Mouse (Mus musculus) heart, adult 2 months (tissue): Measurements from ENCODE around the gene Capn1. TPM values are rescaled to one million over a fixed set of nuclear protein-coding genes. Genes with fewer than 3 reads are reported as not detected.

Experiments used
- DNase-seq, 2 experiments: peaks; one replicate each; pipeline ENCODE4 v3.0.0; 2021
- H3K27ac ChIP-seq: fragments of 200-600 bp; 2 replicates; pipeline ENCODE4 v1.8.1; 2022
- H3K27me3 ChIP-seq: fragments of 200-500 bp; 2 replicates; pipeline ENCODE4 v1.6.1; 2012; ENCODE audit warnings: mild to moderate bottlenecking, low read length, inconsistent platforms, mixed read lengths; ENCODE audit not compliant: control insufficient read depth, insufficient read depth
- H3K36me3 ChIP-seq: fragments of 200-500 bp; 2 replicates; pipeline ENCODE4 v1.6.1; 2012; ENCODE audit warnings: low read length, inconsistent platforms; ENCODE audit not compliant: control insufficient read depth, insufficient read depth
- H3K4me1 ChIP-seq: fragments of 200-500 bp; 2 replicates; pipeline ENCODE4 v1.6.1; 2011; ENCODE audit warnings: low read length; ENCODE audit not compliant: control insufficient read depth, insufficient read depth
- H3K4me3 ChIP-seq: fragments of 200-600 bp; 2 replicates; pipeline ENCODE4 v1.8.1; 2022
- H3K79me2 ChIP-seq: fragments of 200-500 bp; replicated peaks from 2 replicates; pipeline ENCODE4 v1.6.1; 2012; ENCODE audit warnings: mild to moderate bottlenecking, inconsistent platforms, low read length, moderate library complexity, mixed read lengths; ENCODE audit not compliant: control insufficient read depth, insufficient read depth
- H3K9ac ChIP-seq: fragments of 200-500 bp; 2 replicates; pipeline ENCODE4 v1.6.1; 2012; ENCODE audit warnings: low read depth, mild to moderate bottlenecking, control low read depth, inconsistent platforms, low read length, mixed read lengths
- CTCF ChIP-seq: fragments of 200-600 bp; IDR thresholded peaks from 2 replicates; pipeline ENCODE4 v1.8.1; 2022; ENCODE audit warnings: antibody characterized with exemption, mild to moderate bottlenecking, moderate library complexity
- EP300 ChIP-seq: fragments of 200-500 bp; IDR thresholded peaks from 2 replicates; pipeline ENCODE4 v1.6.1; 2011; ENCODE audit warnings: low read depth, low read length, control low read depth; ENCODE audit not compliant: insufficient read depth
- POLR2A ChIP-seq: fragments of 200-500 bp; IDR thresholded peaks from 2 replicates; pipeline ENCODE4 v1.6.1; 2011; ENCODE audit warnings: mild to moderate bottlenecking, low read depth, low read length, control low read depth; ENCODE audit not compliant: insufficient read depth
- WGBS: fragments of 180-500 bp; shearing (Covaris S2); methylation state at CpG from one replicate; pipeline ENCODE4 v1.1.7; 2018; 5-methylcytosine and 5-hydroxymethylcytosine counted together
- intact Hi-C: fragments of 180-260 bp; cut with DNase I; formaldehyde crosslinking; loops from one replicate; pipeline ENCODE4 v1.15.1; 2025
- polyA plus RNA-seq: library from polyadenylated mRNA; depleted of rRNA; stranded (reverse); fragments of >200 nt; gene quantifications from 2 replicates; pipeline ENCODE4 v1.2.3, GENCODE M21; 2012
- total RNA-seq, 2 experiments: library from RNA; stranded (reverse); gene quantifications; 2 replicates each; pipeline ENCODE4 v1.2.3; 2021

Gene Capn1
- total and polyA plus RNA-seq, 3 experiments, result 21.5 to 26.8 (median 26.4) TPM

- no peaks in the 10 kb centered on the region for H3K27me3 ChIP-seq
- peak; percentile 68 to 78 for DNase-seq
- WGBS, result 11% methylated on average over 4 of the region's 4 CpGs
Observed at GRCm38 (mm10) chr19:5965280-5965679, 50.4 kb downstream of the Capn1 start.

GRCm38 (mm10) chr19:5964804-5965203 is 50.9 kb downstream of the Capn1 start:
- no peak overlapping the region for H3K27ac ChIP-seq
- no peaks in the 10 kb centered on the region; the same call in 1 of the 2 replicates for H3K79me2 ChIP-seq
- H3K27me3 ChIP-seq, result no peaks in the 10 kb centered on the region
- H3K36me3 ChIP-seq, result no peaks in the 10 kb centered on the region
- no peak overlapping the region for H3K4me3 ChIP-seq
- H3K9ac ChIP-seq, result no peak overlapping the region
- DNase-seq, result no peak
- peaks cover 2% of the 10 kb centered on the region for H3K4me1 ChIP-seq
- TF ChIP-seq CTCF (no peak), POLR2A (no peak), EP300 (no peak)
- intact Hi-C loops, result loop anchor here (1.0 to 10.0 kb wide), 4 partner anchors 53 to 370 kb away; partner anchors contain the start of gene Men1
- WGBS, result 89% methylated on average over 2 of the region's 2 CpGs

More at GRCm38 (mm10) chr19:5965280-5965679, 50.4 kb downstream of the Capn1 start:
- Histone ChIP-seq H3K4me3 (no peak overlapping the region), H3K27ac (no peak overlapping the region), H3K79me2 (no peaks in the 10 kb centered on the region; the same call in 1 of the 2 replicates), H3K9ac (no peak overlapping the region), H3K36me3 (no peaks in the 10 kb centered on the region), H3K4me1 (peaks cover 2% of the 10 kb centered on the region)
- intact Hi-C loops, result loop anchor here (1.0 to 10.0 kb wide), 4 partner anchors 53 to 370 kb away; partner anchors contain the start of gene Men1
- TF ChIP-seq POLR2A (no peak), EP300 (peak; percentile 84; the same call in 1 of the 2 replicates), CTCF (peak; percentile 96)

GRCm38 (mm10) chr19:5963883-5964562 is 51.7 kb downstream of the Capn1 start, which contains the start of gene Pola2:
TSS of gene Pola2 (minus strand) at chr19:5964202.
- Histone ChIP-seq H3K9ac (peak within 1 kb of the TSS; percentile 70), H3K27me3 (no peaks in the 10 kb centered on the region), H3K79me2 (no peaks in the 10 kb centered on the region; the same call in 1 of the 2 replicates), H3K4me3 (peak within 1 kb of the TSS; percentile 75), H3K27ac (peak within 1 kb of the TSS; percentile 72), H3K4me1 (peaks cover 2% of the 10 kb centered on the region), H3K36me3 (no peaks in the 10 kb centered on the region)
- no peak; the same call in none of the 2 replicates for TF ChIP-seq POLR2A
- TF ChIP-seq EP300, result 0 out of 2 replicates have a peak, but pooled peaks have one; percentile 21
- no peak for TF ChIP-seq CTCF
- intact Hi-C loops, result loop anchor here (2.0 to 10.0 kb wide), 2 partner anchors 81 to 371 kb away; partner anchors contain the start of gene Men1
- under 1% methylated on average over 50 of the region's 50 CpGs for WGBS
- DNase-seq, result peak; percentile 92 to 93

GRCm38 (mm10) chr19:5962651-5963050 is 53.0 kb downstream of the Capn1 start:
- H3K36me3 ChIP-seq, result no peaks in the 10 kb centered on the region
- H3K27me3 ChIP-seq, result no peaks in the 10 kb centered on the region
- WGBS, result 7% methylated on average over 1 of the region's 1 CpGs
- TF ChIP-seq POLR2A (no peak), CTCF (no peak), EP300 (no peak)
- no peak for DNase-seq
- H3K4me1 ChIP-seq, result peaks cover 2% of the 10 kb centered on the region
- no peak overlapping the region for H3K4me3 ChIP-seq
- no peaks in the 10 kb centered on the region; the same call in 1 of the 2 replicates for H3K79me2 ChIP-seq
- no peak overlapping the region for H3K27ac ChIP-seq
- H3K9ac ChIP-seq, result no peak overlapping the region
- intact Hi-C loops, result loop anchor here (10.0 kb wide), 1 partner anchor 372 kb away; the partner anchor contains the start of gene Men1

GRCm38 (mm10) chr19:5957371-5957770 is 58.3 kb downstream of the Capn1 start:
- no peak overlapping the region for H3K4me3 ChIP-seq
- H3K36me3 ChIP-seq, result no peaks in the 10 kb centered on the region
- H3K9ac ChIP-seq, result no peak overlapping the region
- peaks cover 18% of the 10 kb centered on the region for H3K4me1 ChIP-seq
- H3K79me2 ChIP-seq, result no peaks in the 10 kb centered on the region; the same call in 1 of the 2 replicates
- TF ChIP-seq POLR2A, result no peak
- no peak for TF ChIP-seq CTCF
- TF ChIP-seq EP300, result no peak
- 91% methylated on average over 5 of the region's 5 CpGs for WGBS
- no peaks in the 10 kb centered on the region for H3K27me3 ChIP-seq
- intact Hi-C loops, result loop anchor here (5.0 kb wide), 1 partner anchor 170 kb away; no protein-coding TSS in a partner anchor
- no peak for DNase-seq
- H3K27ac ChIP-seq, result no peak overlapping the region
